Mouse (Mus musculus) E14TG2a.4 (cell line): ENCODE measurements around the gene Tmem178b.
A peak's percentile ranks its signal among the peaks of the same experiment; 100 is the strongest.

Experiments used
- H3K27me3 ChIP-seq: 2 replicates; pipeline ENCODE4 v1.6.1; 2014; ENCODE audit warnings: low read length, control low read depth; ENCODE audit not compliant: insufficient read depth
- H3K36me3 ChIP-seq: 2 replicates; pipeline ENCODE4 v1.6.1; 2014; ENCODE audit warnings: low read length, control low read depth; ENCODE audit not compliant: insufficient read depth
- H3K4me1 ChIP-seq: replicated peaks from 2 replicates; pipeline ENCODE4 v1.6.1; 2014; ENCODE audit warnings: low read depth, low read length, control low read depth
- H3K4me3 ChIP-seq: replicated peaks from 2 replicates; pipeline ENCODE4 v1.5.1; 2014; ENCODE audit warnings: mild to moderate bottlenecking, low read length
- H3K9me3 ChIP-seq: 2 replicates; pipeline ENCODE4 v1.6.1; 2014; ENCODE audit warnings: low read length, control low read depth
- CTCF ChIP-seq: conservative IDR thresholded peaks from 2 replicates; pipeline ENCODE4 v1.5.1; 2014; ENCODE audit warnings: low read length
- NANOG ChIP-seq: IDR thresholded peaks from 2 replicates; pipeline ENCODE4 v1.6.1; 2014; ENCODE audit warnings: borderline replicate concordance, low read length, mixed read lengths
- POU5F1 ChIP-seq: IDR thresholded peaks from 2 replicates; pipeline ENCODE4 v1.6.1; 2014; ENCODE audit warnings: low read length, borderline replicate concordance

Tmem178b gene

DNA sequence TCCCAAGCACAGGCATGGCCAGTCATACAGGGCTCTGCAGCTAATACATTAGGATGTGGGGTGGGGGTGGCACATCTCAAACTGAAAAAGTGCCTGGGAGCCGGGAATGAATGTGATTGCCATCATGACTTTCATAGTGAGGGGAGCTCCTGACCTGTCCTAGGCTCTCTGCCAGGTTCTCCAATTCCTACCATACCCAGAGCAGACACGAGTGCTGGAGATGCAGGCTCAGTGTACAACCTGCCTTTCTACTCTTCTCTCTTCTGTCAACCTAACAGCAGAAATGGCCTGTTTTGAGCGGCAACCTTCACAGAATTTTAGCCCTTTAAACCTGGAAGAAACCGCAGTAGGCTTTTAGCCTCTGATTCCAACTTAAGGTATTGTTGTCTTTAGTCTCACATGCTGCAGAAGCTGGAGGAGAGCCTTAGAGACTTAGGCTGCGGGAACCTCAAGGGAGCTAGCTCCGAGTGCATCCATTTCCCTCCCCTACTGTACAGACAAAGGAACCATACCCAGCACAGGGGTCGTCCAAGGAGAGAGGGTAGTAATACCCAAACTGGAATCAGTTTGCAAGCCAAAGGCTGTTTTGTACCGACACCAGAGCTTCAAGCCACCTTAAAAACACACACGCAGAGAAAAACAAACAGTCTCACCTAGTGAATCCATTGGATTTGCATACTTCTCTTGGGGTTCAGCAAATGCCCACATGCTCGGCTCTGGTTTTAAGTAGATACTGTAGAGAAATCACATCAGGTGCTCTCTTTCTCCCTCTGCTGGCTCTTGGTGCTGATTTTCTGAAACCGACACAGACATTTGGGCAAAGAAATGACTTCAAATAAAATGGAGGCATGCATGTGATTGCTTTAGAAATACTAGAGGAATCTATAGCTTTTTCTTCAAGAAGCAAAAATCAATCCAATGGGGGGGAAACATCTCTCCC is 176.2 kb downstream of the Tmem178b start:
- Histone ChIP-seq H3K36me3 (no peaks in the 10 kb centered on the region), H3K4me1 (peaks cover 6% of the 10 kb centered on the region; the same call in 1 of the 2 replicates), H3K27me3 (peaks cover 6% of the 10 kb centered on the region; the same call in 1 of the 2 replicates), H3K9me3 (peaks cover 4% of the 10 kb centered on the region), H3K4me3 (no peak overlapping the region)
- TF ChIP-seq NANOG (no peak), CTCF (peak; percentile 16; the same call in 1 of the 2 replicates), POU5F1 (no peak)

DNA sequence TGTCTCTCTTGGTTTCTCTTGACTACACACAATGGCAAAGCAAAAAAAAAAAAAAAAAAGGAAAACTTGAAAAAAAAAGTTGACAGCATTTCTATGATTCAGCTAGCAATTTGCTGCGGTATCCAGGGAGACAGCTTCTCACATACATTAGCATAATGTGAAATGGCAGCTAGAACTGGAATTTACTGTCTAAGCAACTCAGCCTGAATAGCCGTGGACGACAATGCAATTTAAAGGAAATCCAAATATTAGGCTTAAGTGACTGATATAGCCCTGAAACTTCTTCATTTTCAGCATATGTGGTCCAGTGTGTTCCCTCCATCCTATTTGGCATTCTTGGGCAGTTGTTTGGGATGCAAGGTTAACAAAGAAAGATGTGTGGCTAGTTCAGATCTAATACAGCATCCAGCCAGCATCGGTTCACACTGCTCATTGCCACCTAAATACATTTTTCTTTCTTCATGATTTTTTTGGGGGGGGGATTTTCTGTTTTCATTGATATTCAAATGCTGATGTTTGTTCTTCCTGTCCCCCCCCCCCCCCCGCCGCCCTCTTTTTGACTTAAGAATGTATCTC is 176.9 kb downstream of the Tmem178b start:
- no peaks in the 10 kb centered on the region for H3K36me3 ChIP-seq
- H3K4me1 ChIP-seq = peaks cover 6% of the 10 kb centered on the region; the same call in 1 of the 2 replicates
- peaks cover 4% of the 10 kb centered on the region for H3K9me3 ChIP-seq
- no peak overlapping the region for H3K4me3 ChIP-seq
- TF ChIP-seq POU5F1 = no peak
- TF ChIP-seq CTCF = no peak
- peaks cover 6% of the 10 kb centered on the region; the same call in 1 of the 2 replicates for H3K27me3 ChIP-seq

DNA sequence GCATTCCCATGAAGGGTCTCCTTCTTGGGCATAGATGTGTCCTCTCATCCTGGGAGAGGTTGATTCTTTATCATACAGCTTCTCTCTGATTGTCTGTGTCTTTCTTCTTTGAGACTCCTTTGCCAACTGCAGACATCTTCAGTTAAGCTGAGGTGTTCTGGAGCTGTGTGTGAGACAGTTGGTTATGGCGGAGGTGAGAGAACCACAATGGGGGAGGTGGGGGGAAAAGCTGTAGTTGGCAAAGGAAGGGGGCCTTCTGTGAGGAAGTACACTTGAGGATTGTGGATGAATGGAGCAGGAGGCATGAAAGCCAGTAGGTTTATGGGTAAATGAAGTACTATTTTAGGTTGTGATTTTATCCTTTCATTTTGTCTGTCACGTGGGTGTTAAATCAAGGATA is 178.6 kb downstream of the Tmem178b start:
- Histone ChIP-seq H3K36me3 (no peaks in the 10 kb centered on the region), H3K9me3 (peaks cover 4% of the 10 kb centered on the region), H3K4me3 (no peak overlapping the region), H3K27me3 (peaks cover 6% of the 10 kb centered on the region; the same call in 1 of the 2 replicates), H3K4me1 (peaks cover 6% of the 10 kb centered on the region; the same call in 1 of the 2 replicates)
- TF ChIP-seq CTCF = no peak
- TF ChIP-seq POU5F1 = no peak
- no peak for TF ChIP-seq NANOG

DNA sequence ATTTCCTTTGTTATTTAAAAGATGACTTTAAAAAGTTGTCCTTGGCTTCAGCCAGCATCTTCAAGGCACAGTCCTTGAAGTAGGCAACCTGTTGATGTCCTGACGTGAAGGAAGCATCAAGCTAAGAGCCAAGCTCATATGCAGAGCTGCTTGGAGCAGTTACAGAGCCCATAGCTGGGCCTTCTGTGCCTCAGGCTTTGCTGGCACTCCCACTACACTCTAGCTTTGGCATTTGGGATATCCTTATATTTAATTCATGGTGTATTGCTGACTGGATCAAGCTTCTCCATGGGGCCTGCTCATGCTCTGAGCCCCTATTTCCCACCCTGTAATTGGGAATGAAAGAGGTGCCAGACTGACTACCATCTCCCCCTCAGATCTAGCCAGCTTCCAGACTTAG is 179.5 kb downstream of the Tmem178b start:
- no peak overlapping the region for H3K4me3 ChIP-seq
- TF ChIP-seq NANOG = no peak
- no peak for TF ChIP-seq CTCF
- TF ChIP-seq POU5F1 = no peak
- no peaks in the 10 kb centered on the region for H3K36me3 ChIP-seq
- peaks cover 6% of the 10 kb centered on the region; the same call in 1 of the 2 replicates for H3K4me1 ChIP-seq
- peaks cover 6% of the 10 kb centered on the region; the same call in 1 of the 2 replicates for H3K27me3 ChIP-seq
- H3K9me3 ChIP-seq = peaks cover 4% of the 10 kb centered on the region

DNA sequence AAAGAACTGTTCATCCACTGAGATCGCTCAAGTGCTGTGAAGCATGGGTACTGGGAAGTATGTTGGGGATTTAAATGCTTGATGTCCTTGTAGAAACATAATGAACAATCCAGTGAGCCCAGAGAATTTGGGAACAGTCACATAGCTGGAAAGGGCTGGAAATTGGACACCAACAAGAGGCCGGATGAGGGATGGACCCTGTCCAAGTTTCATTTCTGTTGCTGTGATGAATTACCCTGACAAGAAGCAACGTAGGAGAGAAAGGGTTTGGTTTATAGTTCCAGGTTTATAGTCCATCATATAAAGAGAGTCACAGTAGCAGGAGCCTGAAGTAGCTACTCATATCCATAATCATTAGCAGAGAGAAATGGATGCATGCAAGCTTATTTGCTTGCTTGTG is 186.4 kb downstream of the Tmem178b start:
- Histone ChIP-seq H3K4me3 (no peak overlapping the region), H3K9me3 (no peaks in the 10 kb centered on the region), H3K27me3 (no peaks in the 10 kb centered on the region; the same call in 1 of the 2 replicates), H3K4me1 (no peaks in the 10 kb centered on the region), H3K36me3 (no peaks in the 10 kb centered on the region)
- TF ChIP-seq CTCF (no peak), POU5F1 (no peak), NANOG (no peak)

DNA sequence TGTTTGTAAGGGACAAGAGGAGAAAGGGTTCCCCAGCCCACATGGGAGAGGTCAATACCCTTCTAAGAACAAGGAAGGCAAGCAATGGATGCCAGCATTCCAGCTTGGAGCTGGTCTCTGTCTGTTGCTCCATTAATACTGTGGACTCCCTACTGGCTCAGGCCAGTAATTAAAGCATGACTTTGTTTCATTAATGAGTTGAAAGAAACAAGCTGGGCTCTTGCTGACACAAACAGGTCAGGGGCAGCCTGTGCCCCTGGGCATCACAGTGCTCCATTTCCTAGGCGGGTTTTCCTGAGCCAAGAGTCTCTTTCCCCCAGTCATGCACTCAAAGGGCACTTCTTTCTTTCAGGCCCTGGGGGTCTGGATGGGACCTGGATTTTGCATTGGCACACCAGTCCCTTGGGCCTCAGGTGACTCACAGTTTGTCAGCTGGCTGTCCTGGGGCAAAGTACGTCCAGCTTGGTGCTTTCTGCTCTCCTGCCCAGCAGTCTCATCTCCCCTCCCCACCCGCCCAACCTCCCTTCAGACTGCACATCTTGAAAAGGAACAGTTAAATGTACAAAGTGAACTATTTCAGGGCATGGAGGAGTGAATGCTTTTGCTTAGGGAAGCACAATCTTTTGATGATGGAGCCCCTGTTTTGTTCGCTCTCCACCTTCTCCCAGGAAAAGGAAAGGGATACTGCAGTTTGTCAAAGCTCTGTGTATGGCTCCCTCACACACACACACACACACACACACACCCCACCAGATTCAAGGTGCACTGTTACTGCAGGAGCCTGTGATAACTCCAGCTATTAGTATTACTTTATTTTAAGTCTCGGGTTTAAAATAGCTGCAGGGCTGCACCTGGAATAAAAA is 188.5 kb downstream of the Tmem178b start:
- Histone ChIP-seq H3K9me3 (no peaks in the 10 kb centered on the region), H3K27me3 (no peaks in the 10 kb centered on the region; the same call in 1 of the 2 replicates), H3K4me3 (no peak overlapping the region), H3K4me1 (no peaks in the 10 kb centered on the region), H3K36me3 (no peaks in the 10 kb centered on the region)
- no peak for TF ChIP-seq NANOG
- no peak for TF ChIP-seq POU5F1
- TF ChIP-seq CTCF = no peak

DNA sequence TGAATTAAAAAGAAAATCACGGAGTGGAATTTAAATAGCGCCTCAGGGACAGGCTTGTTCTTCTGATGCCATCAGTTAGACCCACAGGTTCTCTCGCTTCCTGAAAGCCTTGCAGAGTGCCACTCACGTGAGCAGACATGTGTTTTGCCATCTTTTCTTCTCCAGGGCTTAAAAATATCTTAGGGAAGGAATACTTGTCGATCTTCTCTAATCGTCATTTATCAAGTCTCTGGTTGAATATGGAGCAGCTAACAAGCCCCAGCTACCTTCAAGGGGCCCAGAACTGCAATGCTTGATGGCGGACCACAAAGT is 189.1 kb downstream of the Tmem178b start:
- no peaks in the 10 kb centered on the region; the same call in 1 of the 2 replicates for H3K27me3 ChIP-seq
- no peaks in the 10 kb centered on the region for H3K36me3 ChIP-seq
- H3K9me3 ChIP-seq = no peaks in the 10 kb centered on the region
- no peaks in the 10 kb centered on the region for H3K4me1 ChIP-seq
- no peak for TF ChIP-seq POU5F1
- TF ChIP-seq NANOG = no peak
- no peak for TF ChIP-seq CTCF
- no peak overlapping the region for H3K4me3 ChIP-seq

DNA sequence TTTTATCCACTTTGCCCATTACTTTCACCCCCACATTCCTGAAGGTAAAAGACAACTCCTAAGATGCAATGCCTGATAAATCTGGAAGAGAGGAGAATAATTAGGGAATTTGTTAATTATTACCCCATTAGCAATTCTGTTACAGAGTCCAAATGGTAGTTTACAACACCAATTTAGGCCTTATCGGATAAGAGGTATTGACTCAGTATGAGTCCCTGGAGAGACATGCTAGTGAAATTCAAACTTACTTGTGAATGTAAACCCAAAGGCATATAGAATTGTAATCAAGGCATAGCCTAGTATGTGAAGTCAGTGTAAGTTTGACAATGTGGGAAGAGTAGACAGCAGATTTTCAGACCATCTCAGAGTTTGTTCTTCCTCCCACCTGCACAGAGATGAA is 190.4 kb downstream of the Tmem178b start:
- no peak overlapping the region for H3K4me3 ChIP-seq
- TF ChIP-seq POU5F1 (no peak), NANOG (no peak), CTCF (no peak)
- peaks cover 7% of the 10 kb centered on the region; the same call in 1 of the 2 replicates for H3K9me3 ChIP-seq
- no peaks in the 10 kb centered on the region for H3K36me3 ChIP-seq
- H3K27me3 ChIP-seq = no peaks in the 10 kb centered on the region; the same call in 1 of the 2 replicates
- no peaks in the 10 kb centered on the region for H3K4me1 ChIP-seq
